Mouse (Mus musculus): ENCODE results near the gene Tbx19. TPM values are rescaled to one million over a fixed set of nuclear protein-coding genes. Genes with fewer than 3 reads are reported as not detected.

Gene Tbx19
- polyA plus RNA-seq, 1 experiment from 2014 or later: 0.08 TPM

GRCm38 (mm10) chr1:165190068-165190467 lies 29.5 kb upstream of the Tbx19 start:
- no peak overlapping the region for H3K4me3 ChIP-seq (ENCODE audit: low read depth, low read length)
- H3K36me3 ChIP-seq (ENCODE audit: control insufficient read depth, insufficient read depth, low read length): peaks cover 11% of the 10 kb centered on the region; the same call in 1 of the 2 replicates
- H3K9me3 ChIP-seq (ENCODE audit: control insufficient read depth, low read length): no peaks in the 10 kb centered on the region
- DNase-seq (ENCODE audit: low spot score): no peak
- H3K4me1 ChIP-seq (replicated peaks; ENCODE audit: control insufficient read depth, insufficient read depth, low read length): peaks cover 16% of the 10 kb centered on the region; the same call in 1 of the 2 replicates
- 80% methylated on average over 6 of the region's 6 CpGs for WGBS
- no peaks in the 10 kb centered on the region for H3K27me3 ChIP-seq (replicated peaks; ENCODE audit: control insufficient read depth, insufficient read depth, low read length)
- ATAC-seq (replicated peaks; ENCODE audit: low FRiP score, low TSS enrichment, low read depth): no peak
- no peak overlapping the region for H3K27ac ChIP-seq (ENCODE audit: low read depth)
- H3K9ac ChIP-seq (ENCODE audit: low read length): no peak overlapping the region
- no peak overlapping the region for H3K4me2 ChIP-seq (ENCODE audit: low read length)

- Histone ChIP-seq H3K4me3 (ENCODE audit: low read depth, low read length) (no peak overlapping the region), H3K9ac (ENCODE audit: low read length) (no peak overlapping the region), H3K4me1 (replicated peaks; ENCODE audit: control insufficient read depth, insufficient read depth, low read length) (peaks cover 13% of the 10 kb centered on the region; the same call in 1 of the 2 replicates), H3K27ac (ENCODE audit: low read depth) (no peak overlapping the region), H3K27me3 (replicated peaks; ENCODE audit: control insufficient read depth, insufficient read depth, low read length) (no peaks in the 10 kb centered on the region), H3K36me3 (ENCODE audit: control insufficient read depth, insufficient read depth, low read length) (peaks cover 15% of the 10 kb centered on the region; the same call in 1 of the 2 replicates), H3K9me3 (ENCODE audit: control insufficient read depth, low read length) (no peaks in the 10 kb centered on the region), H3K4me2 (ENCODE audit: low read length) (no peak overlapping the region)
- no peak for ATAC-seq (replicated peaks; ENCODE audit: low FRiP score, low TSS enrichment, low read depth)
- 76% methylated on average over 10 of the region's 10 CpGs for WGBS
- no peak for DNase-seq (ENCODE audit: low spot score)
These were observed 28.4 kb upstream of the Tbx19 start for GRCm38 (mm10) chr1:165188806-165189580.

- no peak overlapping the region for H3K4me3 ChIP-seq (ENCODE audit: low read depth, low read length)
- ATAC-seq (replicated peaks; ENCODE audit: low FRiP score, low TSS enrichment, low read depth): no peak
- no peaks in the 10 kb centered on the region for H3K27me3 ChIP-seq (replicated peaks; ENCODE audit: control insufficient read depth, insufficient read depth, low read length)
- 0 out of 2 replicates have a peak, but pooled peaks cover 6% of the 10 kb centered on the region for H3K4me1 ChIP-seq (replicated peaks; ENCODE audit: control insufficient read depth, insufficient read depth, low read length)
- DNase-seq (ENCODE audit: low spot score): peak; percentile 31
- no peak overlapping the region for H3K27ac ChIP-seq (ENCODE audit: low read depth)
- 74% methylated on average over 5 of the region's 5 CpGs for WGBS
- peaks cover 15% of the 10 kb centered on the region; the same call in 1 of the 2 replicates for H3K36me3 ChIP-seq (ENCODE audit: control insufficient read depth, insufficient read depth, low read length)
- H3K9ac ChIP-seq (ENCODE audit: low read length): no peak overlapping the region
- no peak overlapping the region for H3K4me2 ChIP-seq (ENCODE audit: low read length)
- H3K9me3 ChIP-seq (ENCODE audit: control insufficient read depth, low read length): no peaks in the 10 kb centered on the region
These were observed 26.8 kb upstream of the Tbx19 start for GRCm38 (mm10) chr1:165187357-165187756.

GRCm38 (mm10) chr1:165186491-165186890 lies 25.9 kb upstream of the Tbx19 start:
- H3K4me3 ChIP-seq (ENCODE audit: low read depth, low read length): no peak overlapping the region
- 82% methylated on average over 12 of the region's 12 CpGs for WGBS
- no peaks in the 10 kb centered on the region for H3K9me3 ChIP-seq (ENCODE audit: control insufficient read depth, low read length)
- ATAC-seq (replicated peaks; ENCODE audit: low FRiP score, low TSS enrichment, low read depth) (no peak), DNase-seq (ENCODE audit: low spot score) (peak; percentile 27)
- H3K4me2 ChIP-seq (ENCODE audit: low read length): no peak overlapping the region
- no peak overlapping the region for H3K9ac ChIP-seq (ENCODE audit: low read length)
- H3K4me1 ChIP-seq (replicated peaks; ENCODE audit: control insufficient read depth, insufficient read depth, low read length): 0 out of 2 replicates have a peak, but pooled peaks cover 6% of the 10 kb centered on the region
- no peaks in the 10 kb centered on the region for H3K27me3 ChIP-seq (replicated peaks; ENCODE audit: control insufficient read depth, insufficient read depth, low read length)
- peaks cover 20% of the 10 kb centered on the region; the same call in 1 of the 2 replicates for H3K36me3 ChIP-seq (ENCODE audit: control insufficient read depth, insufficient read depth, low read length)
- no peak overlapping the region for H3K27ac ChIP-seq (ENCODE audit: low read depth)

GRCm38 (mm10) chr1:165185116-165185515 lies 24.5 kb upstream of the Tbx19 start:
- peaks cover 20% of the 10 kb centered on the region; the same call in 1 of the 2 replicates for H3K36me3 ChIP-seq (ENCODE audit: control insufficient read depth, insufficient read depth, low read length)
- WGBS: 77% methylated on average over 7 of the region's 7 CpGs
- no peak overlapping the region for H3K4me2 ChIP-seq (ENCODE audit: low read length)
- DNase-seq (ENCODE audit: low spot score) (no peak), ATAC-seq (replicated peaks; ENCODE audit: low FRiP score, low TSS enrichment, low read depth) (no peak)
- H3K9me3 ChIP-seq (ENCODE audit: control insufficient read depth, low read length): no peaks in the 10 kb centered on the region
- H3K4me1 ChIP-seq (replicated peaks; ENCODE audit: control insufficient read depth, insufficient read depth, low read length): 0 out of 2 replicates have a peak, but pooled peaks cover 6% of the 10 kb centered on the region
- no peak overlapping the region for H3K4me3 ChIP-seq (ENCODE audit: low read depth, low read length)
- no peak overlapping the region for H3K9ac ChIP-seq (ENCODE audit: low read length)
- H3K27ac ChIP-seq (ENCODE audit: low read depth): no peak overlapping the region
- no peaks in the 10 kb centered on the region for H3K27me3 ChIP-seq (replicated peaks; ENCODE audit: control insufficient read depth, insufficient read depth, low read length)

GRCm38 (mm10) chr1:165184178-165184577 lies 23.6 kb upstream of the Tbx19 start:
- Histone ChIP-seq H3K27me3 (replicated peaks; ENCODE audit: control insufficient read depth, insufficient read depth, low read length) (no peaks in the 10 kb centered on the region), H3K9me3 (ENCODE audit: control insufficient read depth, low read length) (no peaks in the 10 kb centered on the region), H3K27ac (ENCODE audit: low read depth) (no peak overlapping the region), H3K4me3 (ENCODE audit: low read depth, low read length) (no peak overlapping the region), H3K4me1 (replicated peaks; ENCODE audit: control insufficient read depth, insufficient read depth, low read length) (0 out of 2 replicates have a peak, but pooled peaks cover 6% of the 10 kb centered on the region), H3K9ac (ENCODE audit: low read length) (no peak overlapping the region), H3K4me2 (ENCODE audit: low read length) (no peak overlapping the region), H3K36me3 (ENCODE audit: control insufficient read depth, insufficient read depth, low read length) (peaks cover 20% of the 10 kb centered on the region; the same call in 1 of the 2 replicates)
- no peak for ATAC-seq (replicated peaks; ENCODE audit: low FRiP score, low TSS enrichment, low read depth)
- WGBS: 85% methylated on average over 3 of the region's 3 CpGs
- no peak for DNase-seq (ENCODE audit: low spot score)

- H3K4me3 ChIP-seq (ENCODE audit: low read depth, low read length): no peak overlapping the region
- H3K9ac ChIP-seq (ENCODE audit: low read length): no peak overlapping the region
- no peak overlapping the region for H3K27ac ChIP-seq (ENCODE audit: low read depth)
- H3K9me3 ChIP-seq (ENCODE audit: control insufficient read depth, low read length): no peaks in the 10 kb centered on the region
- WGBS: 74% methylated on average over 6 of the region's 6 CpGs
- H3K36me3 ChIP-seq (ENCODE audit: control insufficient read depth, insufficient read depth, low read length): peaks cover 28% of the 10 kb centered on the region
- H3K4me1 ChIP-seq (replicated peaks; ENCODE audit: control insufficient read depth, insufficient read depth, low read length): 0 out of 2 replicates have a peak, but pooled peaks cover 3% of the 10 kb centered on the region
- DNase-seq (ENCODE audit: low spot score) (no peak), ATAC-seq (replicated peaks; ENCODE audit: low FRiP score, low TSS enrichment, low read depth) (no peak)
- H3K27me3 ChIP-seq (replicated peaks; ENCODE audit: control insufficient read depth, insufficient read depth, low read length): no peaks in the 10 kb centered on the region
- no peak overlapping the region for H3K4me2 ChIP-seq (ENCODE audit: low read length)
These were observed 22.8 kb upstream of the Tbx19 start for GRCm38 (mm10) chr1:165183400-165183799.

- Histone ChIP-seq H3K27ac (ENCODE audit: low read depth) (no peak overlapping the region), H3K36me3 (ENCODE audit: control insufficient read depth, insufficient read depth, low read length) (peaks cover 20% of the 10 kb centered on the region), H3K4me2 (ENCODE audit: low read length) (no peak overlapping the region), H3K4me3 (ENCODE audit: low read depth, low read length) (no peak overlapping the region), H3K27me3 (replicated peaks; ENCODE audit: control insufficient read depth, insufficient read depth, low read length) (no peaks in the 10 kb centered on the region), H3K9me3 (ENCODE audit: control insufficient read depth, low read length) (no peaks in the 10 kb centered on the region), H3K9ac (ENCODE audit: low read length) (no peak overlapping the region), H3K4me1 (replicated peaks; ENCODE audit: control insufficient read depth, insufficient read depth, low read length) (no peaks in the 10 kb centered on the region)
- 91% methylated on average over 5 of the region's 5 CpGs for WGBS
- no peak for DNase-seq (ENCODE audit: low spot score)
- ATAC-seq (replicated peaks; ENCODE audit: low FRiP score, low TSS enrichment, low read depth): no peak
These were observed 18.7 kb upstream of the Tbx19 start for GRCm38 (mm10) chr1:165179321-165179720.

Data from intestine, embryonic 14.5 days (tissue).